Mouse (Mus musculus): ENCODE measurements around the gene Dbx2.

DNA sequence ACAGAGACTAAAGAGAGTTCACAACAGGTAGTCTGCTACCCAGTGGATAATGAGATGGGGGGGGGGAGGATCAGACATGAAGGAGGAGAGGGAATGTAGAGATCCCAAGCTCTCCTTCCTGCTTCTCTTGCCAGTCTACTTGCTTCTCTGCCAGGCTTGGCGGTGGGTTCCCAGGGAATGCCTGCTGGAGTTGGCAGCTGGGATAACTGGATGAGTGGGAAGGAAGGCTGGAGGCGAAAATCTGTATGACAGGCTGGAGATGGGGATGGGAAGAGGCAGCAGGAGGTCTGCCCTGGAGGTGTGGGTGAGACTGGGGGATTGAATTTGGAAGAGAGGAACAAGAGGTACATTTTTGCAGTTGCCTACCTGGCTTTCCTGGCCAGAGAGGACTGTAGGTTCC lies 19.4 kb upstream of the Dbx2 start:
- TF ChIP-seq GATA1 (IDR thresholded peaks at IDR 0.05; ENCODE audit: borderline replicate concordance, low read length): no peak
- no peak for TF ChIP-seq FLI1 (IDR thresholded peaks at IDR 0.05; ENCODE audit: low read length)

Measured in megakaryocyte, embryonic 14.5 days (primary cell).